Mouse (Mus musculus) layer of hippocampus, postnatal 10 days (tissue): ENCODE measurements at regions not wholly inside any gene's neighbourhood (a gene's known extent, or its start where the extent isn't known, plus 50 kb on each side); places are given as distances from the start of the nearest gene placed in this dataset.

ENCODE experiments used
- DNase-seq, 2 experiments: peaks; one replicate each; pipeline ENCODE4 v3.0.0; 2021; ENCODE audit warnings: low spot score in 2 of 2

DNA sequence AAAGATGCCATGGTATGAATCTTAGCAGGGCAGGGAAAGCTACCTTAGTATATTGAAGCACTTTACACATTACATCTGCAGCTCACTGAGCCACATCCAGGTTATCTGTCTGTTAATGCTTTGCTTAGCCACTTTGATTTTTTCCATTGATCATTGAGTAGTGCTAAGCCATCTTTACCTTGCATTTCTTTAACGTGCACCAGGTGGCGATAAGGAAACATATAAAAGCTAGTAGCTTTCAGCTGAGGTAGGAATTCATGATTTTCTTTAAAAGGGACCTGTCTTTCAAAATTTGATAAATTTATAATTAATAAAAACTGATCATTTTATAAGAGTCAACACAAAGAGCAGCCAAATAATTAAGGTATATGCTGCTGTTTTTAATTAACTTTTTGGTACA lies 426.3 kb upstream of the Tpk1 start:
- peak in 1 of 2 experiments; percentile 24 for DNase-seq

DNA sequence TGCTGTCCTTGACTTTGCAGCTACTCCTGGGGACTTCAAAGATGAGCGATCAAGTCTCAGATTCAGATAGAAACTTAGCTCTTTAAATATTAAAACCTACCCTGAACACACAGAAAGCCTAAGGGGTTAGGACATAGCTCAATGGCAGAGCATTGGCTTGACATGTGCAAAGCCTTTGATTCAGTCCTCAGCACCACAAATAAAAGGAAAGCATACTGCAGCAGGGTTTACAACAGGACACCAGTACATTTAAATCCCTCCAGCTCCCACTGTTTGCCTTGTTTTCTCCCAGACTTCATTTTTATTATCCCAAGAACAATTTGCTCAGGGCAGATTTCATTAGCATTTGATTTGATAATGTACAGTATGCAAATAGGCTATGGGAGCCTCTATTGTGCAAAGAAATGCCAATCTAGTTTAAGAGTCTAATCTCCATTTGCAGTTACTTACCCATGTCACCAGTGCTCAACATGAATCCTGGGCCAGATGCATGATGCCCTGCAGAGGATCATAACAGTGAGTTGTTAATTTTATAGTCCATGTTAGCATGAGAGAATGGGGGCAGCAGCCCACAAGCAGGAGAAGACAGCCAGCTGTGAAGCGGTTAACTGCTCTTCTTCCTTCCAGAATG lies 416.0 kb upstream of the Tpk1 start:
- no peak for DNase-seq

DNA sequence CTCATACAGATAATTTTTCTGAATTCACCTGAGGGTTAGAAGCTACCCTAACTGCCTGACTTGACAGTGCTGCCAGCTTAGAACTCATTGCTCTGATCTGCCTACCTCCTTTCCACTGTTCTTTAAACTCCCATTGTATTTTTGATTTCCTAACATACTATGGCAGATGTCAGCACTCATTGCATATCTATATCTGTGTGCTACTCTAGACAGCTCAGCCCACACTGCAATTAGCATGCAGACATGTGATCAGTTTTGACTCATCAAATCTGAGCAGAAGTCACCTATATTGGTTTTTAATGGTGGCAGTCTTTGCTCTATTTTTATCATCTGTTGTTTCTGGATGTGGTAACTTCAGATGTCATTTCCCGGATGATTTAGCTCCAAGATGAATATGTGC lies 407.0 kb upstream of the Tpk1 start:
- DNase-seq: no peak

GRCm38 (mm10) chr6:44067841-44068240 lies 401.8 kb upstream of the Tpk1 start:
- no peak for DNase-seq
